Mouse (Mus musculus) cerebellum, adult 11 months (tissue): ENCODE results near the gene Olfr1301.

ENCODE experiments used
- DNase-seq: peaks from one replicate; pipeline ENCODE4 v3.0.0; 2022

The Olfr1301 gene

GRCm38 (mm10) chr2:111750706-111751105 lies at the start of gene Olfr1301:
TSS of gene Olfr1301 (plus strand) at chr2:111751006.
- no peak for DNase-seq

DNA sequence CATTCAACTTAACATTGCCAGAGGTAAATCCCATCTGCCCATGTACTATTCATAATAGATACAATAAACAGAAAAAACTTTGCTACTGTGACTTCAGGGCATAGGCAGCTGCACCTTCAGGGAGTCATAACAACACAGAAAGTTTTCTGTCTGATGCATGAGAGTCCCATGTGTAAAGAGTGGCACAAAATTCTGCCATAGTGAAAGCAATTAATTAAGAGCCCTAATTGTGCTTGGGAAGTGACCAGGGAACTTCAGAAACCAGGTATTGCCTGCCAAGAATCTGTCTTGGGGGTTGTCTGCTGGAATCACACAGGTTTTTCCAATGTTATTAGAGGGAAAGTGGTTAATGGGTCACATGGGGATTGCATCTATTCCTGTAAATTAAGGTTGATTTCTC lies 24.1 kb upstream of the Olfr1301 start:
- DNase-seq, result no peak

GRCm38 (mm10) chr2:111777129-111777528 lies 26.3 kb downstream of the Olfr1301 start, which contains the start of gene Olfr1302:
TSS of gene Olfr1302 (plus strand) at chr2:111777429.
- no peak for DNase-seq
